Mouse (Mus musculus): ENCODE data around the gene Dntt.

DNA sequence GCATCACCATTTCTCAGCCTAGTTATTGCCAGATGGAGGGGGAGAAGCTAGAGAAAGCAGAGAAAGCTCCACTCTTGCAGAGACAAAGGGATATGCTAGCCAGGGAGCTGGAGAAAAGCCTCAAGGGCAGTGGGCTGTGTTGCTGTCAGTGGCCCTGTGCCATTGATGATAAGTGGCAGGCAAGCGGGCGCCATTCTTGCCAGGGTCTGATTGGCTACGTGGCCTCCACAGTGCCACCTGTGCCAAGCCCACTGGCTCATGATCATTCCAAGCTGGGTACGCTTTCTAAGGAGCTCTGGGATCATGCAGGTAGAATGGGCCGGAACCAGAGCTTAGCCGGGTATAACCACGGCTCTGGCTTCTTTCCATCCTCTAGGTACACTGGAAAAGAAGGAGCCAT is 71.8 kb downstream of the Dntt start:
- TF ChIP-seq POLR2A (IDR thresholded peaks at IDR 0.05; ENCODE audit: insufficient read depth, low read depth, low read length), result no peak
- TF ChIP-seq CTCF (IDR thresholded peaks at IDR 0.05; ENCODE audit: insufficient read depth, low read depth, low read length), result no peak

All from olfactory bulb, adult 2 months (tissue).